Mouse (Mus musculus) adipocyte (in vitro differentiated cells): ENCODE data around the gene Ankrd22.
"Not testable (repeated sequence)": the region's sequence is repeated elsewhere in the genome, so short reads cannot be mapped to it uniquely, and the experiment has no call there.

ENCODE experiments used
- DNase-seq: peaks from one replicate; pipeline ENCODE4 v3.0.0-alpha.2; 2016; ENCODE audit warnings: low spot score

Gene Ankrd22

GRCm38 (mm10) chr19:34165891-34166290, at the start of gene Ankrd22:
TSS of gene Ankrd22 (minus strand) at chr19:34166053.
- no peak for DNase-seq

GRCm38 (mm10) chr19:34214136-34214535, 48.3 kb upstream of the Ankrd22 start:
- DNase-seq, result no peak

- no peak for DNase-seq
Observed at GRCm38 (mm10) chr19:34213251-34213645, 47.4 kb upstream of the Ankrd22 start.

GRCm38 (mm10) chr19:34212489-34213250, 46.8 kb upstream of the Ankrd22 start:
- DNase-seq, result peak; percentile 22

GRCm38 (mm10) chr19:34210841-34211240, 45.0 kb upstream of the Ankrd22 start:
- DNase-seq, result no peak

GRCm38 (mm10) chr19:34209930-34210581, 44.2 kb upstream of the Ankrd22 start:
- DNase-seq, result no peak

- DNase-seq, result no peak
Observed at GRCm38 (mm10) chr19:34209031-34209430, 43.2 kb upstream of the Ankrd22 start.

- no peak for DNase-seq
Observed at GRCm38 (mm10) chr19:34206760-34207440, 41.0 kb upstream of the Ankrd22 start.

GRCm38 (mm10) chr19:34206128-34206527, 40.3 kb upstream of the Ankrd22 start:
- not testable (repeated sequence) for DNase-seq

- DNase-seq, result no peak
Observed at GRCm38 (mm10) chr19:34202668-34203067, 36.8 kb upstream of the Ankrd22 start.

- no peak for DNase-seq
Observed at GRCm38 (mm10) chr19:34199488-34199887, 33.6 kb upstream of the Ankrd22 start.

GRCm38 (mm10) chr19:34198901-34199300, 33.0 kb upstream of the Ankrd22 start:
- DNase-seq, result no peak

GRCm38 (mm10) chr19:34198066-34198465, 32.2 kb upstream of the Ankrd22 start:
- no peak for DNase-seq

GRCm38 (mm10) chr19:34195031-34195430, 29.2 kb upstream of the Ankrd22 start:
- no peak for DNase-seq

GRCm38 (mm10) chr19:34194132-34194745, 28.4 kb upstream of the Ankrd22 start:
- no peak for DNase-seq

GRCm38 (mm10) chr19:34193683-34194082, 27.8 kb upstream of the Ankrd22 start:
- DNase-seq, result no peak

- DNase-seq, result peak; percentile 67
Observed at GRCm38 (mm10) chr19:34193149-34193548, 27.3 kb upstream of the Ankrd22 start.

- DNase-seq, result peak; percentile 75
Observed at GRCm38 (mm10) chr19:34192008-34192963, 26.4 kb upstream of the Ankrd22 start, which contains the start of gene Stambpl1. TSS of gene Stambpl1 (plus strand) at chr19:34192229.

- DNase-seq, result no peak
Observed at GRCm38 (mm10) chr19:34191645-34192007, 25.8 kb upstream of the Ankrd22 start.

- no peak for DNase-seq
Observed at GRCm38 (mm10) chr19:34186845-34187244, 21.0 kb upstream of the Ankrd22 start.

GRCm38 (mm10) chr19:34182490-34182889, 16.6 kb upstream of the Ankrd22 start:
- no peak for DNase-seq
